Mouse (Mus musculus): Measurements from ENCODE around the gene Edn1. TPM values are rescaled to one million over a fixed set of nuclear protein-coding genes. Genes with fewer than 3 reads are reported as not detected.

The Edn1 gene
- polyA plus RNA-seq, 1 experiment from 2014 or later = 0.65 TPM

GRCm38 (mm10) chr13:42301961-42302861, 935 bp downstream of the Edn1 start:
- Histone ChIP-seq H3K9me3 (replicated peaks) (no peaks in the 10 kb centered on the region), H3K27me3 (ENCODE audit: low read depth, poor library complexity, severe bottlenecking) (peaks cover 60% of the 10 kb centered on the region), H3K4me3 (peak overlapping the region; percentile 52), H3K27ac (no peak overlapping the region), H3K4me1 (peaks cover 26% of the 10 kb centered on the region), H3K36me3 (no peaks in the 10 kb centered on the region)
- DNase-seq (ENCODE audit: low spot score) = no peak
- 33% methylated on average over 27 of the region's 27 CpGs for WGBS

GRCm38 (mm10) chr13:42303180-42303929, 2.1 kb downstream of the Edn1 start:
- DNase-seq (ENCODE audit: low spot score) = no peak
- 58% methylated on average over 11 of the region's 11 CpGs for WGBS
- Histone ChIP-seq H3K27ac (no peak overlapping the region), H3K4me1 (peaks cover 29% of the 10 kb centered on the region), H3K36me3 (no peaks in the 10 kb centered on the region), H3K4me3 (no peak overlapping the region), H3K9me3 (replicated peaks) (no peaks in the 10 kb centered on the region), H3K27me3 (ENCODE audit: low read depth, poor library complexity, severe bottlenecking) (peaks cover 60% of the 10 kb centered on the region)

- no peaks in the 10 kb centered on the region for H3K9me3 ChIP-seq (replicated peaks)
- no peak overlapping the region for H3K4me3 ChIP-seq
- H3K27me3 ChIP-seq (ENCODE audit: low read depth, poor library complexity, severe bottlenecking) = peaks cover 56% of the 10 kb centered on the region
- H3K27ac ChIP-seq = no peak overlapping the region
- H3K4me1 ChIP-seq = peaks cover 32% of the 10 kb centered on the region
- no peaks in the 10 kb centered on the region for H3K36me3 ChIP-seq
- 92% methylated on average over 8 of the region's 8 CpGs for WGBS
- DNase-seq (ENCODE audit: low spot score) = no peak
Measured at GRCm38 (mm10) chr13:42304139-42304538, 2.9 kb downstream of the Edn1 start.

- Histone ChIP-seq H3K27me3 (ENCODE audit: low read depth, poor library complexity, severe bottlenecking) (peaks cover 34% of the 10 kb centered on the region), H3K36me3 (no peaks in the 10 kb centered on the region), H3K27ac (no peak overlapping the region), H3K9me3 (replicated peaks) (no peaks in the 10 kb centered on the region), H3K4me1 (peaks cover 9% of the 10 kb centered on the region; the same call in 1 of the 2 replicates), H3K4me3 (no peak overlapping the region)
- WGBS = 80% methylated on average over 14 of the region's 14 CpGs
- DNase-seq (ENCODE audit: low spot score) = no peak
Measured at GRCm38 (mm10) chr13:42306870-42307800, 5.9 kb downstream of the Edn1 start.

GRCm38 (mm10) chr13:42308368-42309103, 7.3 kb downstream of the Edn1 start:
- no peak overlapping the region for H3K27ac ChIP-seq

DNA sequence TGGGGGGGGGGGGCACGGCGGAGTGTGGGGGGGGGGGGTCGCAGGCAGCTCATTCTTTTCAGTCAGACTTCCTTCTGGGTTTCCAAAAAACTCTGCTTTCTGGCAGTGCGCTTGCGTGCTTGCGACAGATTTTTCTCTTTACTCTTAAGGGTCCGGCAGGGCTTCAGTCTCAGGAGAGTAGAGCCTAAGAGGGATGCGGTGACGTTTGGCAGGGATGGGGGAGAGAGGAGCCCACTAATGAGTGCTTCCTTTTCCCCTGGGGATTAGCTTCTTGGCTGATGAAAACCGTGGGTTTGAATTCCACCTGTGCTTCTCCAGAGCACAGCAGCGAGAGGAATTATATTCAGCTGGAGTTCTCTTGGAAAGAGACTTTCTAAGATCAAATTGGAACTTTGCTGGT, 8.5 kb downstream of the Edn1 start:
- Histone ChIP-seq H3K4me1 (peaks cover 6% of the 10 kb centered on the region; the same call in 1 of the 2 replicates), H3K36me3 (no peaks in the 10 kb centered on the region), H3K9me3 (replicated peaks) (no peaks in the 10 kb centered on the region), H3K27ac (no peak overlapping the region), H3K27me3 (ENCODE audit: low read depth, poor library complexity, severe bottlenecking) (peaks cover 7% of the 10 kb centered on the region), H3K4me3 (no peak overlapping the region)
- no peak for DNase-seq (ENCODE audit: low spot score)
- 51% methylated on average over 11 of the region's 11 CpGs for WGBS

More at GRCm38 (mm10) chr13:42308368-42309103, 7.3 kb downstream of the Edn1 start:
- Histone ChIP-seq H3K9me3 (replicated peaks) (no peaks in the 10 kb centered on the region), H3K4me3 (no peak overlapping the region), H3K36me3 (no peaks in the 10 kb centered on the region), H3K27me3 (ENCODE audit: low read depth, poor library complexity, severe bottlenecking) (peaks cover 20% of the 10 kb centered on the region), H3K4me1 (peaks cover 6% of the 10 kb centered on the region; the same call in 1 of the 2 replicates)
- DNase-seq (ENCODE audit: low spot score) = no peak
- 79% methylated on average over 16 of the region's 16 CpGs for WGBS

- H3K36me3 ChIP-seq = no peaks in the 10 kb centered on the region
Measured at GRCm38 (mm10) chr13:42315628-42316027, 14.4 kb downstream of the Edn1 start.

GRCm38 (mm10) chr13:42317808-42318207, 16.5 kb downstream of the Edn1 start:
- WGBS = 97% methylated on average over 4 of the region's 4 CpGs
- DNase-seq (ENCODE audit: low spot score) = no peak
- no peaks in the 10 kb centered on the region for H3K27me3 ChIP-seq (ENCODE audit: low read depth, poor library complexity, severe bottlenecking)

More at GRCm38 (mm10) chr13:42315628-42316027, 14.4 kb downstream of the Edn1 start:
- no peak for DNase-seq (ENCODE audit: low spot score)
- Histone ChIP-seq H3K4me1 (no peaks in the 10 kb centered on the region), H3K27me3 (ENCODE audit: low read depth, poor library complexity, severe bottlenecking) (no peaks in the 10 kb centered on the region), H3K27ac (no peak overlapping the region), H3K4me3 (no peak overlapping the region), H3K9me3 (replicated peaks) (no peaks in the 10 kb centered on the region)
- WGBS = 88% methylated on average over 1 of the region's 1 CpGs

GRCm38 (mm10) chr13:42328576-42328975, 27.3 kb downstream of the Edn1 start:
- H3K36me3 ChIP-seq = no peaks in the 10 kb centered on the region
- no peaks in the 10 kb centered on the region for H3K27me3 ChIP-seq (ENCODE audit: low read depth, poor library complexity, severe bottlenecking)
- WGBS = 90% methylated on average over 2 of the region's 2 CpGs

More at GRCm38 (mm10) chr13:42317808-42318207, 16.5 kb downstream of the Edn1 start:
- H3K4me1 ChIP-seq = no peaks in the 10 kb centered on the region
- H3K36me3 ChIP-seq = no peaks in the 10 kb centered on the region
- no peak overlapping the region for H3K27ac ChIP-seq
- no peaks in the 10 kb centered on the region for H3K9me3 ChIP-seq (replicated peaks)
- H3K4me3 ChIP-seq = no peak overlapping the region

DNA sequence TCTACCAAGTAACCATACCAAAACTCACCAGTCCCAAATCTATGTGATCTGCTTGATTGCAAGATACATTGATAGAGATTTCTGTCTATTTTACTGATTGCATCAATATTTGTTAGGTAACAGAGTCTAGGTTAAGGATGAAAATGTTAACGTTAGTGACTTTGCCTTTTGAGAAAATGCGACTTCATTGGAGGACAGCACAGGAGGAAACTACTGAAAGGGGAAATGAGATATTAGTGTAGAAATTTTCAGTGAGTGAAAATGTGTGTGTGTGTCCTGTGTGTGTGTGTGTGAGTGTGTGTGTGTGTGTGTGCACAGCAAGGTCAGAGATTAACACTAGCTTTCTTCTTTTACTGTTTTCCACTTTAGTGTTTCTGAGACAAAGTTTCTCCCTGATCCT, 29.8 kb downstream of the Edn1 start:
- Histone ChIP-seq H3K9me3 (replicated peaks) (no peaks in the 10 kb centered on the region), H3K36me3 (no peaks in the 10 kb centered on the region), H3K27me3 (ENCODE audit: low read depth, poor library complexity, severe bottlenecking) (no peaks in the 10 kb centered on the region), H3K4me3 (no peak overlapping the region), H3K27ac (no peak overlapping the region), H3K4me1 (no peaks in the 10 kb centered on the region)
- no peak for DNase-seq (ENCODE audit: low spot score)
- 96% methylated on average over 2 of the region's 2 CpGs for WGBS

More at GRCm38 (mm10) chr13:42328576-42328975, 27.3 kb downstream of the Edn1 start:
- Histone ChIP-seq H3K4me3 (no peak overlapping the region), H3K27ac (no peak overlapping the region), H3K4me1 (no peaks in the 10 kb centered on the region), H3K9me3 (replicated peaks) (no peaks in the 10 kb centered on the region)
- DNase-seq (ENCODE audit: low spot score) = no peak

GRCm38 (mm10) chr13:42334981-42335380, 33.7 kb downstream of the Edn1 start:
- WGBS = 89% methylated on average over 3 of the region's 3 CpGs
- Histone ChIP-seq H3K27me3 (ENCODE audit: low read depth, poor library complexity, severe bottlenecking) (no peaks in the 10 kb centered on the region), H3K9me3 (replicated peaks) (no peaks in the 10 kb centered on the region), H3K27ac (no peak overlapping the region), H3K36me3 (no peaks in the 10 kb centered on the region), H3K4me1 (no peaks in the 10 kb centered on the region), H3K4me3 (no peak overlapping the region)
- no peak for DNase-seq (ENCODE audit: low spot score)

DNA sequence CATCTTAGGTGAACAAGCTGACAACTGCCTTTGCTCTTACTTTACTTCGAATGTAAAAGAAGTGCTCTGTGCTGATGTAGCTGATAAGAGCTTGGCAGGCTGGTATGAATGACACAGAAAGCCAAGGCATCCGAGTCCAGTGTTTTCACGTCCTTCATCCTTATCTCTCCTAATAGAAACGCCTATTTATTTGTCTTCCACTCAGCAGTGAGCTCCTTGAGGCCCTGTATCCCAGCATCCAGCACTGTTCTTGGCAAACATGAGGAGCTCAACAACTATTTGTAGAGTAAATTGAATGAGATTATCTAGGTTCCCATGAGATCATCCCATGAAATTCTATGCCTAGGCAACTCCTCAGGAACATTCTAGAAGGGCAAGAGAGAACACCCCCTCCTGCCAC, 35.1 kb downstream of the Edn1 start:
- WGBS = 73% methylated on average over 4 of the region's 4 CpGs
- H3K4me3 ChIP-seq = no peak overlapping the region
- H3K9me3 ChIP-seq (replicated peaks) = no peaks in the 10 kb centered on the region
- H3K36me3 ChIP-seq = no peaks in the 10 kb centered on the region
- H3K4me1 ChIP-seq = no peaks in the 10 kb centered on the region
- H3K27me3 ChIP-seq (ENCODE audit: low read depth, poor library complexity, severe bottlenecking) = no peaks in the 10 kb centered on the region
- DNase-seq (ENCODE audit: low spot score) = no peak
- no peak overlapping the region for H3K27ac ChIP-seq
